Comparison of ENCODE assay signal across 21 mouse cellular contexts in genomic region chr15:12812646-12813045, GRCm38 (mm10).
"Had no signal": no experiment of that assay in that cellular context is flagged by ENCODE, and none has a peak within 500 bp of the region (broad histone marks: within the 10 kb centered on the region; RNA-seq: fewer than 3 reads in every experiment).

No protein-coding gene starts in this region.

- H3K4me2 ChIP-seq: kidney, embryonic 15.5 days; limb, embryonic 12.5 days; limb, embryonic 15.5 days; lung, embryonic 15.5 days; midbrain, embryonic 13.5 days; neural tube, embryonic 13.5 days; stomach, embryonic 15.5 days had no signal

- DNase-seq: kidney, adult 8-10 months; kidney, postnatal 10 days; kidney, postnatal 4 days; left cerebral cortex, postnatal 4 days; lung, postnatal 10 days; lung, postnatal 36 days; retina, postnatal 1 day; right cerebral cortex, postnatal 25 days; spleen, adult 18-20 months; thymus, postnatal 25 days had no signal

- H3K4me1 ChIP-seq: kidney, embryonic 15.5 days; limb, embryonic 12.5 days; limb, embryonic 15.5 days; lung, embryonic 15.5 days; megakaryocyte, embryonic 14.5 days; midbrain, embryonic 10.5 days; midbrain, embryonic 13.5 days; neural tube, embryonic 13.5 days; stomach, embryonic 15.5 days had no signal

- H3K27ac ChIP-seq: kidney, embryonic 15.5 days; limb, embryonic 12.5 days; limb, embryonic 15.5 days; lung, embryonic 15.5 days; midbrain, embryonic 10.5 days; midbrain, embryonic 13.5 days; neural tube, embryonic 13.5 days; stomach, embryonic 15.5 days had no signal

- H3K9ac ChIP-seq: kidney, embryonic 15.5 days; limb, embryonic 12.5 days; limb, embryonic 15.5 days; lung, embryonic 15.5 days; midbrain, embryonic 13.5 days; neural tube, embryonic 13.5 days; stomach, embryonic 15.5 days had no signal

- H3K4me3 ChIP-seq: kidney, embryonic 15.5 days; limb, embryonic 12.5 days; limb, embryonic 15.5 days; lung, embryonic 15.5 days; megakaryocyte, embryonic 14.5 days; midbrain, embryonic 10.5 days; midbrain, embryonic 13.5 days; myocyte; neural tube, embryonic 13.5 days; stomach, embryonic 15.5 days had no signal

- ATAC-seq: midbrain, embryonic 13.5 days; midbrain, embryonic 16.5 days had no signal

- H3K9me3 ChIP-seq: kidney, embryonic 15.5 days; limb, embryonic 12.5 days; limb, embryonic 15.5 days; lung, embryonic 15.5 days; megakaryocyte, embryonic 14.5 days; midbrain, embryonic 10.5 days; midbrain, embryonic 13.5 days; neural tube, embryonic 13.5 days; stomach, embryonic 15.5 days had no signal

- H3K27me3 ChIP-seq: kidney, embryonic 15.5 days; limb, embryonic 12.5 days; limb, embryonic 15.5 days; lung, embryonic 15.5 days; megakaryocyte, embryonic 14.5 days; midbrain, embryonic 13.5 days; neural tube, embryonic 13.5 days; stomach, embryonic 15.5 days had no signal
